ENCODE assay signal across 12 mouse cellular contexts in the genomic region with DNA sequence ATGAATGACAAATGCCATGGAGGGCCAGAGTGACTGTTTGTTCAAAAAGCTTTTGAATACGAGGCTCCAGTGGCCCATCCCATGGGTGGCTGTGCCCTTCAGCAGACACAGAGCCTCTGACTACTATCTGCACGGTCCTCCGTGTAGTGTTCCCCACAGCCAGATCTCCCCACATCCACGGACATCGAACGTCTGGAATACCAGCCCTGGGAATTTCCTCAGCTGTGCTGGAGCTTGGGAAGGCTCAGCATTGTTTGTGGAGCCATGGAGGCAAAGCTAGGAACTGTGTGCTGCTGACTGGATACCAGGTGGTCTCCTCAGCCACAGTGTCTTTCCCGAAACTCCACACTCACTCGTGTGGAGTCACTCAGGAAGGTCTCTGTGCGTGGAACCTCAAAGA. TPM values are rescaled to one million over a fixed set of nuclear protein-coding genes. Genes with fewer than 3 reads are reported as not detected.
DNase-seq lines count a peak whose midpoint lies in the region; ATAC-seq and TF ChIP-seq lines count a peak whose summit lies in the region.
"Had no signal": no experiment of that assay in that cellular context is flagged by ENCODE, and none has a peak within 500 bp of the region (broad histone marks: within the 10 kb centered on the region; RNA-seq: fewer than 3 reads in every experiment).

No protein-coding gene starts in this region.

- TF ChIP-seq CTCF in liver, postnatal 0 days (IDR thresholded peaks at IDR 0.05; ENCODE audit: low read depth) = no peak

- H3K4me1 ChIP-seq in heart, embryonic 15.5 days (replicated peaks) = peaks cover 34% of the 10 kb centered on the region
- H3K4me1 ChIP-seq in lung, embryonic 15.5 days = peaks cover 43% of the 10 kb centered on the region
- H3K4me1 ChIP-seq in liver, postnatal 0 days (ENCODE audit: insufficient read depth) = peaks cover 17% of the 10 kb centered on the region

- no peak overlapping the region for H3K9ac ChIP-seq in heart, embryonic 15.5 days
- H3K9ac ChIP-seq in lung, embryonic 15.5 days = no peak overlapping the region
- H3K9ac ChIP-seq in liver, postnatal 0 days (replicated peaks) = no peak overlapping the region
- H3K9ac ChIP-seq: forebrain, embryonic 13.5 days; neural tube, embryonic 13.5 days had no signal

- 25% methylated on average over 9 of the region's 9 CpGs for WGBS in heart, embryonic 15.5 days
- 24% methylated on average over 9 of the region's 9 CpGs for WGBS in lung, embryonic 15.5 days
- 17% methylated on average over 9 of the region's 9 CpGs for WGBS in liver, postnatal 0 days (ENCODE audit: insufficient replicate concordance)

- no peak overlapping the region for H3K4me2 ChIP-seq in heart, embryonic 15.5 days
- H3K4me2 ChIP-seq in lung, embryonic 15.5 days = no peak overlapping the region
- H3K4me2 ChIP-seq in liver, postnatal 0 days (ENCODE audit: low read depth, low read length) = peak overlapping the region; percentile 24; the same call in 1 of the 2 replicates
- H3K4me2 ChIP-seq: neural tube, embryonic 13.5 days had no signal

- no peak for DNase-seq in heart, postnatal 36 days
- no peak for DNase-seq in lung, adult 18-20 months
- DNase-seq in R1 (ENCODE audit: low read depth, low spot score) = peak; percentile 64
- no peak for DNase-seq in liver, postnatal 0 days
- no peak for DNase-seq in left cerebral cortex, postnatal 36 days (ENCODE audit: low spot score in 2 of 2)
- DNase-seq: lung, adult 2 months; right cerebral cortex, postnatal 14 days had no signal

- no peak for TF ChIP-seq EP300 in liver, postnatal 0 days (IDR thresholded peaks at IDR 0.05; ENCODE audit: low read depth)

- no peaks in the 10 kb centered on the region for H3K9me3 ChIP-seq in heart, embryonic 15.5 days (replicated peaks)
- no peaks in the 10 kb centered on the region for H3K9me3 ChIP-seq in lung, embryonic 15.5 days
- no peaks in the 10 kb centered on the region for H3K9me3 ChIP-seq in liver, postnatal 0 days (ENCODE audit: low read length)
- H3K9me3 ChIP-seq: forebrain, embryonic 13.5 days; G1E; neural tube, embryonic 13.5 days had no signal

- H3K27ac ChIP-seq in heart, embryonic 15.5 days = peak overlapping the region; percentile 54
- peak overlapping the region; percentile 54 for H3K27ac ChIP-seq in lung, embryonic 15.5 days
- H3K27ac ChIP-seq in liver, postnatal 0 days (ENCODE audit: low read depth) = peak overlapping the region; percentile 34; the same call in 1 of the 2 replicates
- H3K27ac ChIP-seq: forebrain, embryonic 13.5 days; neural tube, embryonic 13.5 days had no signal

- no peak overlapping the region for H3K4me3 ChIP-seq in heart, embryonic 15.5 days
- H3K4me3 ChIP-seq in lung, embryonic 15.5 days = no peak overlapping the region
- H3K4me3 ChIP-seq in liver, postnatal 0 days (ENCODE audit: low read depth, low read length) = no peak overlapping the region
- H3K4me3 ChIP-seq: forebrain, embryonic 13.5 days; neural tube, embryonic 13.5 days had no signal

- H3K27me3 ChIP-seq in heart, embryonic 15.5 days = no peaks in the 10 kb centered on the region
- no peaks in the 10 kb centered on the region for H3K27me3 ChIP-seq in lung, embryonic 15.5 days
- H3K27me3 ChIP-seq in liver, postnatal 0 days (ENCODE audit: insufficient read depth, low read length) = no peaks in the 10 kb centered on the region
- H3K27me3 ChIP-seq: forebrain, embryonic 13.5 days; neural tube, embryonic 13.5 days had no signal

- intact Hi-C loops in heart, postnatal 36 days (cut with DNase I) = no loop called here
- intact Hi-C loops in left cerebral cortex, postnatal 36 days (cut with DNase I) = no loop called here

- ATAC-seq in heart, embryonic 15.5 days (replicated peaks; ENCODE audit: insufficient number of reproducible peaks, insufficient read depth, low FRiP score, low read depth) = no peak
- no peak for ATAC-seq in lung, embryonic 15.5 days (ENCODE audit: borderline replicate concordance, extremely low read depth, low FRiP score, low TSS enrichment)
- ATAC-seq in liver, postnatal 0 days = no peak; the same call in 1 of the 2 replicates
- ATAC-seq: forebrain, embryonic 13.5 days had no signal

- no peaks in the 10 kb centered on the region for H3K36me3 ChIP-seq in heart, embryonic 15.5 days
- H3K36me3 ChIP-seq in lung, embryonic 15.5 days = no peaks in the 10 kb centered on the region
- no peaks in the 10 kb centered on the region for H3K36me3 ChIP-seq in liver, postnatal 0 days (replicated peaks; ENCODE audit: insufficient read depth, low read length)
- H3K36me3 ChIP-seq: G1E; neural tube, embryonic 13.5 days had no signal

RNA-seq across cellular contexts. Expression of gene Itga6, which starts 1.1 kb away (rescaled TPM):
- polyA plus RNA-seq in heart, embryonic 15.5 days (2015; fragmentation: Nextera tagmentation; extraction: Ambion mirVana) = 48.5 and 52.8 TPM in 2 replicates
- 10 to 100 TPM; 44.4 to 61.9 TPM for total RNA-seq in heart, postnatal 36 days (2021)
- polyA plus RNA-seq in lung, embryonic 15.5 days (2015; fragmentation: Nextera tagmentation; extraction: Ambion mirVana) = 77.1 and 81.4 TPM in 2 replicates
- 7.5 and 7.7 TPM in 2 replicates for polyA plus RNA-seq in liver, postnatal 0 days (2015; fragmentation: Nextera tagmentation; extraction: Ambion mirVana)
- 10 to 100 TPM; 22.6 to 25.3 TPM for total RNA-seq in left cerebral cortex, postnatal 36 days (2021)
